In the genomic region with DNA sequence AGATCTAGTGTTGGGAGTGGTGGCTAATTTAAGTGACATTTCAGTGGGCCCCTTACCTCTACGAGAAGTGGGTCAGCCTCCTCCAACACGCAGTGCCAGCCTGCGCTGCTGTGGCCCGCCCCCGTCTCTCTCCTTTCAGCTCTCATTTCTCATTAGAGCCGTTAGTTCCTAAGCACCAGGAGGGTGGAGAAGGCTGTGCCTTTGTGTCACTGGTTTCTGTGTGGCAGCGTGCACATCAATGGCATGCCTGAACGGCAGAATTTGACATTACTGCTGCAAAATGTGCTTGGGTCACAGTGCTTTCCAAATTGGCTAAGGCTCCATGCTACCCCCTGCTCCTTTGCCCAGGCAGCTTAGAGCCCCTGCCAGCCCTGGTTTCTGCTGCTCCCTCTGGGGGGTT, we compare ENCODE assay signal across 12 mouse cellular contexts.
DNase-seq lines count a peak whose midpoint lies in the region; ATAC-seq and TF ChIP-seq lines count a peak whose summit lies in the region.
"Had no signal": no experiment of that assay in that cellular context is flagged by ENCODE, and none has a peak within 500 bp of the region (broad histone marks: within the 10 kb centered on the region; RNA-seq: fewer than 3 reads in every experiment).

No protein-coding gene starts in this region.

- 29% methylated on average over 8 of the region's 8 CpGs for WGBS in heart, embryonic 11.5 days (ENCODE audit: insufficient replicate concordance)
- WGBS in forebrain, embryonic 16.5 days: 4% methylated on average over 8 of the region's 8 CpGs
- WGBS in midbrain, embryonic 12.5 days: 19% methylated on average over 8 of the region's 8 CpGs
- WGBS in lung, postnatal 0 days: 25% methylated on average over 8 of the region's 8 CpGs

- no peaks in the 10 kb centered on the region for H3K27me3 ChIP-seq in heart, embryonic 11.5 days (ENCODE audit: control insufficient read depth, insufficient read depth, low read length)
- H3K27me3 ChIP-seq in forebrain, embryonic 16.5 days (replicated peaks; ENCODE audit: control insufficient read depth, insufficient read depth, low read length): no peaks in the 10 kb centered on the region; the same call in 1 of the 2 replicates
- peaks cover 5% of the 10 kb centered on the region; the same call in 1 of the 2 replicates for H3K27me3 ChIP-seq in midbrain, embryonic 12.5 days
- no peaks in the 10 kb centered on the region for H3K27me3 ChIP-seq in lung, postnatal 0 days (replicated peaks; ENCODE audit: insufficient read depth, low read length)

- no peak for ATAC-seq in heart, embryonic 11.5 days (replicated peaks; ENCODE audit: insufficient number of reproducible peaks, low FRiP score, low TSS enrichment)
- ATAC-seq in forebrain, embryonic 16.5 days: peak; percentile 73
- no peak for ATAC-seq in midbrain, embryonic 12.5 days (ENCODE audit: low FRiP score, low read depth)
- ATAC-seq in lung, postnatal 0 days: no peak
- ATAC-seq: intestine, embryonic 16.5 days; liver, embryonic 12.5 days had no signal

- no peak for DNase-seq in heart, adult 11 months
- peak; percentile 69 for DNase-seq in brain, adult 2 months (ENCODE audit: low read depth, low spot score)
- DNase-seq in lung, postnatal 0 days (ENCODE audit: low spot score): no peak
- no peak for DNase-seq in gastrocnemius, adult 8-10 months (ENCODE audit: low spot score in 2 of 2)
- no peak for DNase-seq in gastrocnemius, postnatal 36 days
- DNase-seq: cerebellum, adult 8-10 months; gastrocnemius, postnatal 25 days had no signal

- peaks cover 53% of the 10 kb centered on the region for H3K4me1 ChIP-seq in heart, embryonic 11.5 days (ENCODE audit: control insufficient read depth, insufficient read depth, low read length)
- H3K4me1 ChIP-seq in forebrain, embryonic 16.5 days (replicated peaks; ENCODE audit: control insufficient read depth, insufficient read depth, low read length): peaks cover 31% of the 10 kb centered on the region
- H3K4me1 ChIP-seq in midbrain, embryonic 12.5 days: peaks cover 33% of the 10 kb centered on the region
- H3K4me1 ChIP-seq in lung, postnatal 0 days (ENCODE audit: insufficient read depth, low read depth, low read length): no peaks in the 10 kb centered on the region

- H3K27ac ChIP-seq in heart, embryonic 11.5 days (ENCODE audit: low read depth, low read length): peak overlapping the region; percentile 46; the same call in 1 of the 2 replicates
- peak overlapping the region; percentile 75 for H3K27ac ChIP-seq in forebrain, embryonic 16.5 days (ENCODE audit: low read length)
- peak overlapping the region; percentile 25 for H3K27ac ChIP-seq in midbrain, embryonic 12.5 days (replicated peaks)
- no peak overlapping the region for H3K27ac ChIP-seq in lung, postnatal 0 days (ENCODE audit: low read length)
- H3K27ac ChIP-seq: liver, embryonic 12.5 days had no signal

- intact Hi-C loops in gastrocnemius, postnatal 36 days (cut with DNase I): no loop called here

- no peak overlapping the region for H3K9ac ChIP-seq in heart, embryonic 11.5 days (ENCODE audit: low read depth, low read length)
- peak overlapping the region; percentile 48 for H3K9ac ChIP-seq in forebrain, embryonic 16.5 days (replicated peaks; ENCODE audit: low read depth, low read length)
- no peak overlapping the region for H3K9ac ChIP-seq in midbrain, embryonic 12.5 days (replicated peaks)
- no peak overlapping the region for H3K9ac ChIP-seq in lung, postnatal 0 days (replicated peaks; ENCODE audit: low read depth)
- H3K9ac ChIP-seq: liver, embryonic 12.5 days had no signal

- TF ChIP-seq EP300 in lung, postnatal 0 days (IDR thresholded peaks at IDR 0.05): no peak

- no peak overlapping the region for H3K4me3 ChIP-seq in heart, embryonic 11.5 days (ENCODE audit: low read depth, low read length)
- H3K4me3 ChIP-seq in forebrain, embryonic 16.5 days (replicated peaks; ENCODE audit: low read length): no peak overlapping the region
- no peak overlapping the region for H3K4me3 ChIP-seq in midbrain, embryonic 12.5 days
- H3K4me3 ChIP-seq in lung, postnatal 0 days (ENCODE audit: low read depth, low read length): no peak overlapping the region
- H3K4me3 ChIP-seq: liver, embryonic 12.5 days had no signal

- no peaks in the 10 kb centered on the region for H3K9me3 ChIP-seq in heart, embryonic 11.5 days (replicated peaks; ENCODE audit: control insufficient read depth, low read length)
- no peaks in the 10 kb centered on the region for H3K9me3 ChIP-seq in forebrain, embryonic 16.5 days (ENCODE audit: control insufficient read depth, low read length)
- H3K9me3 ChIP-seq in midbrain, embryonic 12.5 days: no peaks in the 10 kb centered on the region
- H3K9me3 ChIP-seq in lung, postnatal 0 days (ENCODE audit: low read length): no peaks in the 10 kb centered on the region
- H3K9me3 ChIP-seq: liver, embryonic 12.5 days had no signal

- H3K36me3 ChIP-seq in heart, embryonic 11.5 days (ENCODE audit: control insufficient read depth, insufficient read depth, low read length): no peaks in the 10 kb centered on the region
- no peaks in the 10 kb centered on the region for H3K36me3 ChIP-seq in forebrain, embryonic 16.5 days (ENCODE audit: control insufficient read depth, insufficient read depth)
- H3K36me3 ChIP-seq in midbrain, embryonic 12.5 days: no peaks in the 10 kb centered on the region
- H3K36me3 ChIP-seq in lung, postnatal 0 days (ENCODE audit: insufficient read depth, low read length): no peaks in the 10 kb centered on the region
- H3K36me3 ChIP-seq: liver, embryonic 12.5 days had no signal

- H3K4me2 ChIP-seq in heart, embryonic 11.5 days: no peak overlapping the region; the same call in 1 of the 2 replicates
- peak overlapping the region; percentile 45 for H3K4me2 ChIP-seq in forebrain, embryonic 16.5 days (ENCODE audit: low read length)
- H3K4me2 ChIP-seq in midbrain, embryonic 12.5 days (replicated peaks): peak overlapping the region; percentile 5; the same call in 1 of the 2 replicates
- H3K4me2 ChIP-seq in lung, postnatal 0 days (replicated peaks; ENCODE audit: low read depth, low read length): no peak overlapping the region
- H3K4me2 ChIP-seq: liver, embryonic 12.5 days had no signal

- TF ChIP-seq CTCF in lung, postnatal 0 days (IDR thresholded peaks at IDR 0.05): no peak

Comparison
In these comparisons a context has a peak if more than half of its experiments do, and no peak if none do; other contexts are left out.
1. H3K4me2 ChIP-seq: peak in forebrain, embryonic 16.5 days (single experiment) and midbrain, embryonic 12.5 days (single experiment); none in heart, embryonic 11.5 days (single experiment) and lung, postnatal 0 days (single experiment).